Mouse (Mus musculus) liver, embryonic 11.5 days (tissue): ENCODE results near the gene Adamts9. TPM values are rescaled to one million over a fixed set of nuclear protein-coding genes. Genes with fewer than 3 reads are reported as not detected.

Experiments used
- ATAC-seq: fragments of 200-750 bp; cut with Nextera tagmentation; replicated peaks from 2 replicates; pipeline ENCODE4 v1.8.0; 2017; ENCODE audit warnings: moderate number of reproducible peaks, mild to moderate bottlenecking, moderate TSS enrichment, moderate library complexity; ENCODE audit not compliant: low FRiP score
- DNase-seq: peaks from one replicate; pipeline ENCODE4 v3.0.0-alpha.2; 2017; ENCODE audit warnings: low spot score
- H3K27ac ChIP-seq: fragments of 300-500 bp; sonication (generic); 2 replicates; pipeline ENCODE4 v1.5.1; 2014; ENCODE audit warnings: mild to moderate bottlenecking, low read depth, low read length, control low read depth
- H3K27me3 ChIP-seq: fragments of 300-500 bp; sonication (generic); replicated peaks from 2 replicates; pipeline ENCODE4 v1.6.1; 2014; ENCODE audit warnings: low read length, mixed read lengths; ENCODE audit not compliant: control insufficient read depth, insufficient read depth
- H3K36me3 ChIP-seq: fragments of 300-500 bp; sonication (generic); 2 replicates; pipeline ENCODE4 v1.6.1; 2014; ENCODE audit warnings: mild to moderate bottlenecking, low read length, moderate library complexity, mixed read lengths; ENCODE audit not compliant: control insufficient read depth, insufficient read depth
- H3K4me1 ChIP-seq: fragments of 300-500 bp; sonication (generic); replicated peaks from 2 replicates; pipeline ENCODE4 v1.6.1; 2014; ENCODE audit warnings: low read length, mixed read lengths; ENCODE audit not compliant: control insufficient read depth, insufficient read depth
- H3K4me2 ChIP-seq: fragments of 300-500 bp; sonication (generic); 2 replicates; pipeline ENCODE4 v1.6.1; 2014; ENCODE audit warnings: mild to moderate bottlenecking, control low read depth, moderate library complexity
- H3K4me3 ChIP-seq: fragments of 300-500 bp; sonication (generic); 2 replicates; pipeline ENCODE4 v1.5.1; 2014; ENCODE audit warnings: low read depth, low read length, control low read depth
- H3K9ac ChIP-seq: fragments of 300-500 bp; sonication (generic); 2 replicates; pipeline ENCODE4 v1.6.1; 2014; ENCODE audit warnings: low read depth, low read length, control low read depth
- H3K9me3 ChIP-seq: fragments of 300-500 bp; sonication (generic); 2 replicates; pipeline ENCODE4 v1.6.1; 2016; ENCODE audit warnings: low read length, inconsistent platforms, mixed read lengths; ENCODE audit not compliant: control insufficient read depth
- WGBS: fragments of 180-500 bp; shearing (Covaris S2); extraction: QIAGEN DNeasy Blood & Tissue Kit; methylation state at CpG from one replicate; pipeline ENCODE4 v1.1.7; 2014; 5-methylcytosine and 5-hydroxymethylcytosine counted together
- polyA plus RNA-seq: library from polyadenylated mRNA; unstranded; fragments of >200 nt; fragmentation: Nextera tagmentation; extraction: Ambion mirVana; gene quantifications from 2 replicates; pipeline ENCODE4 v1.2.1, GENCODE M21; 2014

Adamts9 gene
- polyA plus RNA-seq, 1 experiment from 2014 or later: 5.7 TPM

GRCm38 (mm10) chr6:92968718-92969117 is 25.4 kb upstream of the Adamts9 start:
- WGBS: 82% methylated on average over 3 of the region's 3 CpGs
- DNase-seq: no peak
- Histone ChIP-seq H3K9me3 (peaks cover 2% of the 10 kb centered on the region; the same call in 1 of the 2 replicates), H3K27me3 (no peaks in the 10 kb centered on the region), H3K27ac (no peak overlapping the region), H3K9ac (no peak overlapping the region), H3K36me3 (no peaks in the 10 kb centered on the region), H3K4me3 (no peak overlapping the region), H3K4me2 (no peak overlapping the region), H3K4me1 (no peaks in the 10 kb centered on the region)
- ATAC-seq: no peak

DNA sequence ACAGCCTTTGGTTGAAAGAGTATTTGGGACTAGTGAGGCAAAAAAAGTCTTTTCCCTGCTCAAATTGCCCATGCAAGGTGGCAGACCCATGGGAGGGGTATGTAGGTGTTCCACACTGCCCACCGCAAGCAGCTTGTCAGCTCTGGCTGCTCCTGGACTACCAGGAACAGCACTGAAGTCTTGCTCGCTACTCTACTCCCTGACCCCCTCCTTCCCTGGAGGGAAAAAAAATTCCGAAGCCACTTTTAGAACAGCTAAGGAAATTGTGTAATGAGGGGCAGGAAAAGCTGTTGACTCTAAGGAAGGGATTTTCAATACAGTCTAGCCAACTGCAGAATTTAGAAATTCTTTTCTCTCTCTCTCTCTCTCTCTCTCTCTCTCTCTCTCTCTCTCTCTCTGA is 24.9 kb upstream of the Adamts9 start:
- Histone ChIP-seq H3K9ac (no peak overlapping the region), H3K4me1 (no peaks in the 10 kb centered on the region), H3K4me3 (no peak overlapping the region), H3K36me3 (no peaks in the 10 kb centered on the region), H3K9me3 (peaks cover 2% of the 10 kb centered on the region; the same call in 1 of the 2 replicates), H3K27me3 (no peaks in the 10 kb centered on the region), H3K27ac (no peak overlapping the region), H3K4me2 (no peak overlapping the region)
- no peak for ATAC-seq
- no peak for DNase-seq
- 76% methylated on average over 3 of the region's 3 CpGs for WGBS

GRCm38 (mm10) chr6:92962966-92963365 is 19.7 kb upstream of the Adamts9 start:
- Histone ChIP-seq H3K4me1 (no peaks in the 10 kb centered on the region), H3K9ac (no peak overlapping the region), H3K27me3 (no peaks in the 10 kb centered on the region), H3K4me3 (no peak overlapping the region), H3K27ac (no peak overlapping the region), H3K36me3 (no peaks in the 10 kb centered on the region), H3K4me2 (no peak overlapping the region), H3K9me3 (peaks cover 2% of the 10 kb centered on the region; the same call in 1 of the 2 replicates)
- ATAC-seq (no peak), DNase-seq (no peak)
- 73% methylated on average over 3 of the region's 3 CpGs for whole genome bisulfite sequencing

DNA sequence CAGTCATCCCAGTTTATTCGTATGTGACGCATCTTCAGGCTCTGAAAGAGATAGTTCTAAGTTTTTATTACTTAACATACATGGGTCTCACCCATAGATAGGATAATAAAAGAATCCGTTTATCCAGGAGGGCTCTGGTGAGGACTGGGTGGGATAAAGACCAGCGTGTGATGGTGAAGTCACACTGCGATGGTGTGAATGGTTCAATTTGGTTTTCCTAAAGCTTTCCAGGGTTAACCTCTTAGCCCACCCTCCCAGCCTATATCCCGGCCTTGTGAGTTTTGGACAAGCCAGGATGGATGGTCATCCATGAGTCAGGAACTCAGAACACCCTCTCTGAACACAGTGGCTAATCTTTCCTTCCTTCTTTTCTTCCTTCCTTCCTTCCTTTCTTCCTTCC is 17.7 kb upstream of the Adamts9 start:
- Histone ChIP-seq H3K9me3 (peaks cover 2% of the 10 kb centered on the region; the same call in 1 of the 2 replicates), H3K4me2 (no peak overlapping the region), H3K36me3 (no peaks in the 10 kb centered on the region), H3K9ac (no peak overlapping the region), H3K27ac (no peak overlapping the region), H3K4me1 (no peaks in the 10 kb centered on the region), H3K4me3 (no peak overlapping the region), H3K27me3 (no peaks in the 10 kb centered on the region)
- ATAC-seq (no peak), DNase-seq (no peak)
- 82% methylated on average over 6 of the region's 6 CpGs for WGBS

GRCm38 (mm10) chr6:92959416-92959815 is 16.1 kb upstream of the Adamts9 start:
- no peak overlapping the region for H3K4me3 ChIP-seq
- 85% methylated on average over 2 of the region's 2 CpGs for WGBS

GRCm38 (mm10) chr6:92947337-92948042 is 4.2 kb upstream of the Adamts9 start:
- H3K27ac ChIP-seq: no peak overlapping the region
- no peak overlapping the region for H3K4me2 ChIP-seq
- H3K9ac ChIP-seq: no peak overlapping the region
- 88% methylated on average over 6 of the region's 6 CpGs for WGBS
- no peaks in the 10 kb centered on the region; the same call in 1 of the 2 replicates for H3K9me3 ChIP-seq
- H3K4me3 ChIP-seq: no peak overlapping the region
- ATAC-seq: no peak
- H3K4me1 ChIP-seq: no peaks in the 10 kb centered on the region
- peaks cover 28% of the 10 kb centered on the region for H3K27me3 ChIP-seq
- H3K36me3 ChIP-seq: no peaks in the 10 kb centered on the region
- DNase-seq: no peak

More at GRCm38 (mm10) chr6:92959416-92959815, 16.1 kb upstream of the Adamts9 start:
- Histone ChIP-seq H3K27me3 (no peaks in the 10 kb centered on the region), H3K27ac (no peak overlapping the region), H3K9me3 (no peaks in the 10 kb centered on the region), H3K4me1 (no peaks in the 10 kb centered on the region), H3K36me3 (no peaks in the 10 kb centered on the region), H3K9ac (no peak overlapping the region), H3K4me2 (no peak overlapping the region)
- ATAC-seq (no peak), DNase-seq (no peak)

- no peak overlapping the region for H3K9ac ChIP-seq
- DNase-seq (no peak), ATAC-seq (no peak)
- H3K9me3 ChIP-seq: no peaks in the 10 kb centered on the region; the same call in 1 of the 2 replicates
- 0 out of 2 replicates have a peak, but pooled peaks cover 4% of the 10 kb centered on the region for H3K4me1 ChIP-seq
- no peak overlapping the region for H3K27ac ChIP-seq
- no peaks in the 10 kb centered on the region for H3K36me3 ChIP-seq
- no peak overlapping the region for H3K4me3 ChIP-seq
- H3K4me2 ChIP-seq: no peak overlapping the region
- peaks cover 54% of the 10 kb centered on the region for H3K27me3 ChIP-seq
- WGBS: 50% methylated on average over 7 of the region's 7 CpGs
Measured at GRCm38 (mm10) chr6:92944711-92945110, 1.4 kb upstream of the Adamts9 start.

DNA sequence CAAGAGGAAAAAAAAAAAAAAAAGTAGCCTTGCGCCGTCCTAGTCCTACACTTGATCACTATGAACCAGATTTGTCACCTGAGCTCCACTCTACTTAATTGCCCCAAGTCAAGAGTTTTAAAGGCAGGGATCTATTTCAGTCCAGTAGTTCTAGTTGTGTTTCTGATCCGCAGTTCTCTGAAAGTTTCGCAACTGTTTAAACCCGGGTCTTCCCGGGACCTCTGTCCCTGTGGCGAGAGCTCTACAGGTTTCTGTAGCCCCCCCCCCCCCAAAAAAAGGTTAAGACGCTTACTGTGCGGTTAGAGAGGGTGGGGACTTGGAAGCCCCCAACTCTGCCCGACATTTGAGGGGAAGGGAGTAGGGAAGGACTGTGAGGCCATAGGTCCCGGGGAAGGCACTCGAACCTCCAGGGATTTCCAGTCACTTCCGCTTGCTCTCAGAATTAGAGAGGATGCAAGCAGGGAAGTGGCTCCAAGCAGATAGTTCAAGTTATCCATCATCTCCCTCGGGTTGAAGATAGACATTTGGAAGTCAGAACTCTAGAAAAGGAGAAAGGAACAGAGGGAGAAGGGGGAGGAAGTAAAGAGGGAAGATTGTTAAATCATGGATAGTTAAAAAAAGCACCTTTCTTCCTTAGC is 875 bp upstream of the Adamts9 start:
- WGBS: 5% methylated on average over 14 of the region's 14 CpGs
- Histone ChIP-seq H3K27ac (no peak overlapping the region), H3K4me3 (peak overlapping the region; percentile 57), H3K36me3 (no peaks in the 10 kb centered on the region), H3K4me1 (0 out of 2 replicates have a peak, but pooled peaks cover 4% of the 10 kb centered on the region), H3K9ac (no peak overlapping the region), H3K27me3 (peaks cover 56% of the 10 kb centered on the region), H3K9me3 (no peaks in the 10 kb centered on the region; the same call in 1 of the 2 replicates), H3K4me2 (peak overlapping the region; percentile 75)
- no peak for ATAC-seq
- no peak for DNase-seq
